Mouse (Mus musculus) kidney, adult 2 months (tissue): ENCODE measurements at regions not wholly inside any gene's neighbourhood (a gene's known extent, or its start where the extent isn't known, plus 50 kb on each side); places are given as distances from the start of the nearest gene placed in this dataset.

Experiments used
- CTCF ChIP-seq: fragments of 200-500 bp; conservative IDR thresholded peaks from 2 replicates; pipeline ENCODE4 v1.5.1; 2011; ENCODE audit warnings: low read depth, mild to moderate bottlenecking, control low read depth, low read length, moderate library complexity, mixed read lengths; ENCODE audit not compliant: insufficient read depth, insufficient read length
- POLR2A ChIP-seq: fragments of 200-500 bp; IDR thresholded peaks from one replicate; pipeline ENCODE4 v1.6.1; 2011; ENCODE audit warnings: low read depth, low read length, control low read depth

- TF ChIP-seq CTCF = no peak
- TF ChIP-seq POLR2A = no peak
Measured at GRCm38 (mm10) chr15:56119287-56120065, 1357.9 kb downstream of the Slc22a22 start.
